Mouse (Mus musculus) liver, postnatal 0 days (tissue): ENCODE measurements at regions not wholly inside any gene's neighbourhood (a gene's known extent, or its start where the extent isn't known, plus 50 kb on each side); places are given as distances from the start of the nearest gene placed in this dataset.

ENCODE experiments used
- CTCF ChIP-seq: sonication (generic); IDR thresholded peaks from 2 replicates; pipeline ENCODE4 v1.5.1; 2016; ENCODE audit warnings: antibody characterized with exemption, low read depth
- EP300 ChIP-seq: IDR thresholded peaks from 2 replicates; pipeline ENCODE4 v1.6.1; 2016; ENCODE audit warnings: antibody characterized with exemption, low read depth, mild to moderate bottlenecking

- no peak for TF ChIP-seq CTCF
- no peak for TF ChIP-seq EP300
Observed at GRCm38 (mm10) chr1:149000092-149000491, 961.0 kb downstream of the Pla2g4a start.
